Mouse (Mus musculus) stomach, embryonic 16.5 days (tissue): ENCODE data around the gene Babam2. TPM values are rescaled to one million over a fixed set of nuclear protein-coding genes. Genes with fewer than 3 reads are reported as not detected.

Source experiments
- ATAC-seq: fragments of 200-750 bp; cut with Nextera tagmentation; 2 replicates; pipeline ENCODE4 v1.8.0; 2017; ENCODE audit warnings: moderate number of reproducible peaks, moderate TSS enrichment; ENCODE audit not compliant: insufficient read depth, low FRiP score
- H3K27ac ChIP-seq: fragments of 300-500 bp; sonication (generic); 2 replicates; pipeline ENCODE4 v1.5.1; 2014; ENCODE audit warnings: low read length
- H3K27me3 ChIP-seq: fragments of 300-500 bp; sonication (generic); 2 replicates; pipeline ENCODE4 v1.6.1; 2014; ENCODE audit warnings: low read length, control low read depth, mixed read lengths; ENCODE audit not compliant: control insufficient read depth, insufficient read depth
- H3K36me3 ChIP-seq: fragments of 300-500 bp; sonication (generic); 2 replicates; pipeline ENCODE4 v1.6.1; 2014; ENCODE audit warnings: low read length; ENCODE audit not compliant: control insufficient read depth, insufficient read depth
- H3K4me1 ChIP-seq: fragments of 300-500 bp; sonication (generic); 2 replicates; pipeline ENCODE4 v1.6.1; 2014; ENCODE audit warnings: low read length, control low read depth, mixed read lengths; ENCODE audit not compliant: control insufficient read depth, insufficient read depth
- H3K4me2 ChIP-seq: fragments of 300-500 bp; sonication (generic); 2 replicates; pipeline ENCODE4 v1.6.1; 2014; ENCODE audit warnings: low read depth, low read length, mixed read lengths
- H3K4me3 ChIP-seq: fragments of 300-500 bp; sonication (generic); replicated peaks from 2 replicates; pipeline ENCODE4 v1.5.1; 2014; ENCODE audit warnings: mild to moderate bottlenecking, low read length
- H3K9ac ChIP-seq: fragments of 300-500 bp; sonication (generic); 2 replicates; pipeline ENCODE4 v1.6.1; 2014; ENCODE audit warnings: low read length
- H3K9me3 ChIP-seq: fragments of 300-500 bp; sonication (generic); replicated peaks from 2 replicates; pipeline ENCODE4 v1.6.1; 2016; ENCODE audit warnings: low read length, control low read depth; ENCODE audit not compliant: control insufficient read depth
- WGBS: fragments of 180-500 bp; shearing (Covaris S2); extraction: QIAGEN DNeasy Blood & Tissue Kit; methylation state at CpG from one replicate; pipeline ENCODE4 v1.1.7; 2014; 5-methylcytosine and 5-hydroxymethylcytosine counted together
- polyA plus RNA-seq: library from polyadenylated mRNA; unstranded; fragments of >200 nt; fragmentation: Nextera tagmentation; extraction: Ambion mirVana; gene quantifications from 2 replicates; pipeline ENCODE4 v1.2.1, GENCODE M21; 2015

Gene Babam2
- polyA plus RNA-seq, 1 experiment from 2014 or later = 62.6 TPM

DNA sequence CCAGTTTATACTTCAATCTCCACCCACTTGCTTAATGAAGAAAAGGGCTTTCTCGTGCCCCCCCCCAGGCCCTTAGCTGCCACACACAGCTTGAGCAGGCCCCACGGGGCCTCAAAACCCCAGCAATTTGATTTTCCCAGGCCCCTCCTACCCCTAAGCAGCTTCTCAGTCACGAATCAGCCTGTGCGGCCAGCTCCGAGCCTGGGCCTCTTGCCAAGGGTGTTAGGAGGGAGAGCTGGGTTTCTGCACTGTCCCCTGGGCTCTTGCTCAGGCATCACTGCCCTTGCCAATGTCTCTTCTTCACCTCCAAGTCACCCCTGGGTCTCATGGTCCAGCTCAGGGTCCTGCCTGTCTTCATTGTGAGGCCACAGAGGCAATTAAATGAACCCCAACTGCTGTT is 405.0 kb downstream of the Babam2 start:
- ATAC-seq = peak; percentile 70
- peaks cover 17% of the 10 kb centered on the region for H3K4me1 ChIP-seq
- no peak overlapping the region for H3K4me2 ChIP-seq
- H3K9ac ChIP-seq = no peak overlapping the region; the same call in 1 of the 2 replicates
- H3K27ac ChIP-seq = peak overlapping the region; percentile 87
- no peak overlapping the region for H3K4me3 ChIP-seq
- H3K36me3 ChIP-seq = no peaks in the 10 kb centered on the region
- WGBS = 19% methylated on average over 5 of the region's 5 CpGs
- H3K9me3 ChIP-seq = no peaks in the 10 kb centered on the region
- no peaks in the 10 kb centered on the region for H3K27me3 ChIP-seq

DNA sequence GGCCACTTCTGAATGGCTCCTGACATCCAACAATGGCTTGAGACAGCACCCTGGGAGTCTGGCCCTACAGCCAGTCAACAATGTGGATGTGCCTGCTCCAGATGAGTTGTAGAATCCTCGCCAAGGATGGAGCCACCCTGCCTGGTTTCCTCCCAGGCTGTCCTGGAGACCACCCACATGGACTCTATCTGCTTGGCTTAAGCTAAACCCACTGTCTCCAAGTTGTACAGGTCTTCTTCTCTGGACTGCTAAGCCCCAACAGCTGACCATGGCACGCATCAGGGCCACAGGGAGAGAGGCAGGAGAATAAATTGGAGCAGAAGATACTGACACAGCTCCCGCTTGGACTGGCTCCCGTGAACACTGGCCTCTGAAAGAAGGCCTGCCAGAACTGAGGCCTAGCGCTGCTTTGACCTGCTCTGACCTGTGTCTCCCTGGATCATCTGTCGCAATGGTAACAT is 405.5 kb downstream of the Babam2 start:
- no peak overlapping the region for H3K4me2 ChIP-seq
- 60% methylated on average over 6 of the region's 6 CpGs for WGBS
- H3K27ac ChIP-seq = peak overlapping the region; percentile 87
- no peak overlapping the region for H3K4me3 ChIP-seq
- ATAC-seq = peak; percentile 56; the same call in 1 of the 2 replicates
- H3K9me3 ChIP-seq = no peaks in the 10 kb centered on the region
- no peaks in the 10 kb centered on the region for H3K36me3 ChIP-seq
- H3K27me3 ChIP-seq = no peaks in the 10 kb centered on the region
- H3K4me1 ChIP-seq = peaks cover 17% of the 10 kb centered on the region
- H3K9ac ChIP-seq = no peak overlapping the region

DNA sequence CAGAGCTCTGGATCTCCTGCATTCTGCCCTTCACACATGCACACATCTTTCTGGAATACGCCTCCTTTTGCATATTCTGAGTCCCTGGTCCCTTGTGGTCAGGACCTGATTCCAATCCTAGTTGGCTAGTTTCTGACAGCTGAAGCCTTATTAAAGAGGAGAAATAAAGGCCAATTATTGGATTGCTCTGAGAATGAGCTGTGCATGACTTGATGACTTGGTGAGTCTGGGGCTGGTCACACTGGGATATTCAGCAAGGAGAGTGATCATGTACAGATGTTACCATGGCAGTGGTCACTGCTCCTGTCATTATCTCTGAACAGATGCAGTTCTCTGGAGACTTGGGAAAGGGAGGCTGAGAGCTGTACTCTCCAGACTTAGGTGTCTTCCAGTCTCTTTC is 406.1 kb downstream of the Babam2 start:
- H3K4me2 ChIP-seq = no peak overlapping the region
- H3K4me1 ChIP-seq = peaks cover 17% of the 10 kb centered on the region
- no peaks in the 10 kb centered on the region for H3K27me3 ChIP-seq
- H3K9me3 ChIP-seq = no peaks in the 10 kb centered on the region
- no peaks in the 10 kb centered on the region for H3K36me3 ChIP-seq
- no peak overlapping the region for H3K9ac ChIP-seq
- H3K27ac ChIP-seq = peak overlapping the region; percentile 87
- H3K4me3 ChIP-seq = no peak overlapping the region
- no peak for ATAC-seq
- WGBS = 79% methylated on average over 1 of the region's 1 CpGs

DNA sequence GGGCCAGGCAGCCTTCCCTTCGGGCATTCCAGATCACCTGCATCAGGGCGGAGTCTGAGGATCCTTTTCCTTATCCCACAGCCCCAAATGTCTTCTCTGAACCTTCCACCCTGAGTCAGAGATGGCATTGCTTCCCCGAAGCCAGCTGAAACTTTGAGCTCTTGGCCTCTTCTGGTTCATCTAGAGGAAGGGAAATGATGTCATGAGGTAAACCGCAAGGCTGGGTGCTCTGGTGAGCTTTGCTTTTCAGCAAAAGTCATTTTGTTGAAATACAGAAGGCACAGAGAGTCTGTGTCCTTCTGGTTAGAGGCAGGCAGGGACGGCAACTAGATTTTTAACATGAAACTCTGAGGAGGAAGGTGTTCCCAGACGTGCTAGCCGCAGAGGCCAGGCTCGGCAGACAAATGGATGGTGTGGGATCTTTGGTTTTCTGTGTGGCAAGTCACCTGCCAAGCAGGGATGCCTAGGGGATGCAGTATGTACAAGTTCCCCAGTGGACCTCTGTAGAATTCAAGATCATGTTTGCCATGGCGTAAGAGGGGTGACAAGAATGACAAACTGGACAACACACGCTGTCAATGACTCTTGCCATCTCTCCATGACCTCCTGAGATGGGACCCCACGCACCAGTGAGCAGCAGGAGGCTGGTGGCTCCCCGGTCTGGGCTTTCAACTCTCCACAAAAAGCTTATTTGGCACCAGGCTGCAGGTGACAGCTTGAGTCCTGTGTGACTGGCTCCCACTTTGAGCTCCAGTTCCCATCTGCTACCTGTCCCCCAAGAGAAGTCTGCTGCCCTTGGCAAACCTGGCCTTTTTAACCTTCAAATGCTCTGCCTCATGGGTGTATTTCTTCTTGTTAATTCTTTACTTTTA is 406.9 kb downstream of the Babam2 start:
- peaks cover 17% of the 10 kb centered on the region for H3K4me1 ChIP-seq
- H3K27me3 ChIP-seq = no peaks in the 10 kb centered on the region
- H3K9me3 ChIP-seq = no peaks in the 10 kb centered on the region
- H3K9ac ChIP-seq = no peak overlapping the region
- 85% methylated on average over 12 of the region's 12 CpGs for WGBS
- no peak overlapping the region for H3K4me3 ChIP-seq
- peak overlapping the region; percentile 87; the same call in 1 of the 2 replicates for H3K27ac ChIP-seq
- ATAC-seq = no peak
- H3K4me2 ChIP-seq = no peak overlapping the region
- H3K36me3 ChIP-seq = no peaks in the 10 kb centered on the region

DNA sequence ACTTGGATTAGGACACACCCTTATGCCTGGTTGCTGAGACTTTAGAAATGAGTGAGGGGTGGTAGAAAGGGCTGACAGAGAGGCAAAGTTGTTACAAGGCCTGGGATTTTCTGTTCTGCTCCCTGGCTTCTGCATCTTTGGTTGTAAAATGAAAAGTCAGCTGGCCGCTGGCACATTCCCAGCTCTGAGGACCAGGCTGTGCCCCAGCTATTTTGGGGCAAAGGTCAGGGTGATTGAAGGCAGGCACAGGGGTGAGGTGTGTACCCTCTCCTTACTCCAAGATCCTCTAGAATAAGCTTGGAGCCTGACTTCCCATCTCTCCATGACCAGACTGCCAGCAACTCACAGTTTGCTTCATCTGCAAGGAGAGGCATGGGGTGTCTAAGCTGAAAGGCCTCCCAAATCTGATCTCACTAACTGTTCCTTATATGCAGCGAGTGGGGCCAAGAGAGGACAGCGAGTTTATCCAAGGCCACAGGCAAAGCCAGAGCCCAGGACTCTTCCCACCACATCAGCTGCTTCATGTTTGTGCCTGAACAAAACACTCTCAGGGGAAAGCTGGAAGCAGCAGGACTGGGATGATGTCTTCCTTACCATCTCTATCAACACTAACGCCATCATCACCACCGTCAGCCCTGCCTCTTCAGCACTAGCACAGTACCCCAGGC is 409.1 kb downstream of the Babam2 start:
- ATAC-seq = no peak
- 73% methylated on average over 5 of the region's 5 CpGs for WGBS
- H3K4me1 ChIP-seq = peaks cover 17% of the 10 kb centered on the region
- H3K36me3 ChIP-seq = no peaks in the 10 kb centered on the region
- no peak overlapping the region for H3K4me2 ChIP-seq
- H3K9me3 ChIP-seq = no peaks in the 10 kb centered on the region
- no peaks in the 10 kb centered on the region for H3K27me3 ChIP-seq
- no peak overlapping the region; the same call in 1 of the 2 replicates for H3K27ac ChIP-seq
- H3K9ac ChIP-seq = no peak overlapping the region
- no peak overlapping the region for H3K4me3 ChIP-seq

DNA sequence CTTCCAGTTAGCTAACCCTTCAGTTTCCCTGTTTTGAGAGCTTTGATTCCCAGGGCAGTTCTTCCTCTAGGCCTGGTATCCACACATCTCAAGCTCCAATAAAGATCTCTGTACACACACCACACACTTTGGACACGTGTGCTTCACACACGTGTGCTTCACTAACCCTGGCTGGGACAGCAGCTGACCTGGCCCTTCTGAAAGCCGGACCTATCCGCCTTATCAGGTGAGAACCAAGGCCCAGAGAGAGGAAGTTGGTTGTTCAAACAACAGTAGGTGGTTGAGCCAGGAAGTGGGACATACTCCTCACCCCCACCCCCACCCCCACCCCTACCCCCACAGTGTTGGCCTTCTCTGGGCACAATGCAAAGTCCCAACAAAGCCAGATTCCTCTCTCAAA is 413.2 kb downstream of the Babam2 start:
- Histone ChIP-seq H3K27me3 (no peaks in the 10 kb centered on the region), H3K4me1 (no peaks in the 10 kb centered on the region), H3K9me3 (no peaks in the 10 kb centered on the region), H3K4me2 (no peak overlapping the region), H3K36me3 (no peaks in the 10 kb centered on the region), H3K27ac (no peak overlapping the region), H3K9ac (no peak overlapping the region), H3K4me3 (no peak overlapping the region)
- 52% methylated on average over 4 of the region's 4 CpGs for WGBS
- ATAC-seq = no peak

DNA sequence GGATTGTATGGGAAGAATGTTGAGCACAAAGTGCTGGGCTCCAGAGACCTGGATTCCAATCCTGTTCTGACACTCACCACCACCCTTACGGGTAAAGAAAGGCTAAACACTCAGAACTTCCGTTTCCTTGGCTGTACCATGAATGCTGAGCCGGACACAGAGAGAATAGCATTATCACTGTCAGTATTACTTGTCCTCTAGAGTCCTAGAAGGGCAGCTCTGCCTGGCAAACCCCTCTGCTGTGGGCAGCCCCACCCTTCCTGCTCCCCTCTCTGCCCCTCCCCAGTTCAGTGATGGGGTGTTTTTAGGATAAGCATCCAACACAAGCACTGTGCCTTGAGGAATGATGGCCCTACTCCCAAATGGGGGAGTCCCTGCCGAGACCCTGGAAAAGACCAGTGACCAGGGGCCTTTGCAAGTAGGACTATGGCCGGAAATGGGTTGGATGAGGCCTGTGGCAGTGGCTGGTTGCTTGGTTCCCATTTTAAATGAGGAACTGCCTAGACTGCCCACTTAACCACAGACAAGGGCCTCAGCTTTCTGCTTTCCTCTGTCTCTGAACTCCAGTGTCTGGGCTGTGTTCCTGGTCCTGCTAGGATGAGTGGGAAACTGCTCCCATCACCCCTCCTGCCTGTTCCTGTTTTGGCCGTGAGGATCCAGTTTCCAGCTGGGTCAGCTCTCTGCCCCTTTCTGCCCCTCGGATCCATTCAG is 414.9 kb downstream of the Babam2 start:
- Histone ChIP-seq H3K9ac (no peak overlapping the region), H3K4me1 (no peaks in the 10 kb centered on the region), H3K27ac (no peak overlapping the region), H3K27me3 (no peaks in the 10 kb centered on the region), H3K9me3 (no peaks in the 10 kb centered on the region), H3K4me3 (no peak overlapping the region), H3K4me2 (no peak overlapping the region), H3K36me3 (no peaks in the 10 kb centered on the region)
- WGBS = 65% methylated on average over 7 of the region's 7 CpGs
- ATAC-seq = no peak

DNA sequence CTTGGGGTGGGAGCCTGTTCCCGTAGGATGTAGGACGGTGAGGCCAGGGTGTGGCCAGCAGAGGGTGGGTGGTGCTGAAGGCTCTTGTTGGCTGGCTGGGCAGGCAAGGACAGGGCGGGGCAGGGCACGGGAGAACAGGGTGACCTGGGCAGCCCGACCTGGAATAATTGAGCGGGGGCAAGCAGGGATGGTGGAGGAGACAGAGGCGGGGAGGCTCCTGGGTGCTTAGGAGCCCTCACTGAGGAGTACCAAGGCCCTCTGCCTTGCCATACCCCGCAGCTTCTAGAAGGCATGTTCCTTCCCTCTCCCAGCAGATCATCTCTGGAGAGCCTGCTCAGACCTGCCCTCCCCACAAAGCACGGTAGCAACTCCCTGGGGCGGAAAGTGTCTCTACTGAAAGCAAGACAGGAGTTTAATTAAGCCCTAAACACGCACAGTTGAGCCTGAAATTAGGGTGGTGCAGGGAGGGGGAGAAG is 423.5 kb downstream of the Babam2 start:
- no peaks in the 10 kb centered on the region for H3K9me3 ChIP-seq
- H3K4me3 ChIP-seq = no peak overlapping the region
- no peaks in the 10 kb centered on the region for H3K27me3 ChIP-seq
- WGBS = 45% methylated on average over 11 of the region's 11 CpGs
- H3K4me1 ChIP-seq = peaks cover 9% of the 10 kb centered on the region; the same call in 1 of the 2 replicates
- ATAC-seq = peak; percentile 63; the same call in 1 of the 2 replicates
- no peaks in the 10 kb centered on the region for H3K36me3 ChIP-seq
- peak overlapping the region; percentile 58; the same call in 1 of the 2 replicates for H3K9ac ChIP-seq
- peak overlapping the region; percentile 36 for H3K4me2 ChIP-seq
- H3K27ac ChIP-seq = peak overlapping the region; percentile 80
